Mouse (Mus musculus): ENCODE results near the gene Ap1s1. TPM values are rescaled to one million over a fixed set of nuclear protein-coding genes. Genes with fewer than 3 reads are reported as not detected.

Gene Ap1s1
- polyA plus RNA-seq, 1 experiment: not detected

- Histone ChIP-seq H3K27ac (ENCODE audit: insufficient read depth, low read depth, low read length) (peak overlapping the region; percentile 37; the same call in 1 of the 2 replicates), H3K4me3 (ENCODE audit: insufficient read depth, low read depth, low read length) (peak overlapping the region; percentile 71), H3K4me1 (ENCODE audit: control insufficient read depth, insufficient read depth, low read length) (peaks cover 41% of the 10 kb centered on the region)
- under 1% methylated on average over 78 of the region's 78 CpGs for WGBS
- TF ChIP-seq CTCF (IDR thresholded peaks at IDR 0.05; ENCODE audit: insufficient read depth, low read depth, low read length): no peak
- no peak for TF ChIP-seq POLR2A (IDR thresholded peaks at IDR 0.05; ENCODE audit: insufficient read depth, low read depth, low read length)
Measured at GRCm38 (mm10) chr5:137031076-137032032, 14.6 kb downstream of the Ap1s1 start.

GRCm38 (mm10) chr5:137030416-137030810 lies 15.5 kb downstream of the Ap1s1 start:
- 4% methylated on average over 22 of the region's 22 CpGs for WGBS
- Histone ChIP-seq H3K4me3 (ENCODE audit: insufficient read depth, low read depth, low read length) (peak overlapping the region; percentile 71), H3K27ac (ENCODE audit: insufficient read depth, low read depth, low read length) (peak overlapping the region; percentile 49; the same call in 1 of the 2 replicates), H3K4me1 (ENCODE audit: control insufficient read depth, insufficient read depth, low read length) (peaks cover 31% of the 10 kb centered on the region)
- TF ChIP-seq POLR2A (IDR thresholded peaks at IDR 0.05; ENCODE audit: insufficient read depth, low read depth, low read length): no peak
- no peak for TF ChIP-seq CTCF (IDR thresholded peaks at IDR 0.05; ENCODE audit: insufficient read depth, low read depth, low read length)

DNA sequence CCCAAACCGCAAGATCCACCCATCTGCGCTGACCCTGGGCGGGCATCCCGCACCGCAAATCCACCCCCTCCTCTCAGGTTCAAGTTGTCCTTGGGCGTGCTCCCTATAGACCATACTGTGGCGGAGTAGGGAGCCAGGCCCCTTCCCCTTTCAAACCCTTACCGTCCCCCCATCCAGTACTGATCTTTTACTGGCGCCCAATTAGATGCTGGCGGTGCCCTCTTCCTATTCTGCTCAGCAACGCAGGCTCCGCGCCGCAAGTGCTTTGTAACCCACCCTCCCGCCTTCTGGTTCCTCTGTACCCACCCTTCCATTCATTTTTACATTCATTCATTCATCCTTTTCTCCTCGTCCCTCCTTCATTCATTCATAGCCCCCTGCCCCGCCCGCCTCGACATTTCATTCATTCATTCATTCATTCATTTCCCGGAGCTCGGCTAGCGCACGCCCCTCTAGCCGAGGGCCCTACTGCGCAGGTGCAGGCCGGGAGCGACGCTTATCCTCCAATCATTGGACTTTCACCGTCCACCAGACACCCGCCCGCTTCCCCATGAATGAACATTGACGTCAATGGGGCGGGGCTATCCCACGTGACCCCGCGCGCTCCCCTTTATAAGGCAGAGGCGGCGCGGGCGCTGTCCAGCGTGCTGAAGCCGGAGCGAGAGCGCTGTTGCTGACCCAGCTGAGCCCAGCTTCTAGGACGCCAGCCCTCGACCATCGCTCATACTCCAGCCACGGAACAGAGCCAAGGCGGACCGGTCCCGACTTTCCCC lies 16.1 kb downstream of the Ap1s1 start:
- H3K4me1 ChIP-seq (ENCODE audit: control insufficient read depth, insufficient read depth, low read length): peaks cover 30% of the 10 kb centered on the region
- H3K4me3 ChIP-seq (ENCODE audit: insufficient read depth, low read depth, low read length): peak overlapping the region; percentile 71
- H3K27ac ChIP-seq (ENCODE audit: insufficient read depth, low read depth, low read length): peak overlapping the region; percentile 49; the same call in 1 of the 2 replicates
- under 1% methylated on average over 52 of the region's 52 CpGs for WGBS
- peak; percentile 97 for TF ChIP-seq POLR2A (IDR thresholded peaks at IDR 0.05; ENCODE audit: insufficient read depth, low read depth, low read length)
- no peak for TF ChIP-seq CTCF (IDR thresholded peaks at IDR 0.05; ENCODE audit: insufficient read depth, low read depth, low read length)

GRCm38 (mm10) chr5:137029273-137029585 lies 16.7 kb downstream of the Ap1s1 start:
- 2% methylated on average over 8 of the region's 8 CpGs for WGBS
- H3K4me3 ChIP-seq (ENCODE audit: insufficient read depth, low read depth, low read length): peak overlapping the region; percentile 71
- H3K27ac ChIP-seq (ENCODE audit: insufficient read depth, low read depth, low read length): 0 out of 2 replicates have a peak overlapping the region, but pooled peaks have one; percentile 12
- peaks cover 30% of the 10 kb centered on the region for H3K4me1 ChIP-seq (ENCODE audit: control insufficient read depth, insufficient read depth, low read length)
- TF ChIP-seq POLR2A (IDR thresholded peaks at IDR 0.05; ENCODE audit: insufficient read depth, low read depth, low read length) (no peak), CTCF (IDR thresholded peaks at IDR 0.05; ENCODE audit: insufficient read depth, low read depth, low read length) (no peak)

GRCm38 (mm10) chr5:137028561-137029272 lies 17.2 kb downstream of the Ap1s1 start:
- 2% methylated on average over 28 of the region's 29 CpGs for WGBS
- no peak overlapping the region for H3K27ac ChIP-seq (ENCODE audit: insufficient read depth, low read depth, low read length)
- H3K4me3 ChIP-seq (ENCODE audit: insufficient read depth, low read depth, low read length): peak overlapping the region; percentile 71
- H3K4me1 ChIP-seq (ENCODE audit: control insufficient read depth, insufficient read depth, low read length): peaks cover 30% of the 10 kb centered on the region
- TF ChIP-seq CTCF (IDR thresholded peaks at IDR 0.05; ENCODE audit: insufficient read depth, low read depth, low read length) (no peak), POLR2A (IDR thresholded peaks at IDR 0.05; ENCODE audit: insufficient read depth, low read depth, low read length) (no peak)

- H3K4me1 ChIP-seq (ENCODE audit: control insufficient read depth, insufficient read depth, low read length): peaks cover 15% of the 10 kb centered on the region
- 13% methylated on average over 4 of the region's 4 CpGs for WGBS
- no peak within 1 kb of the TSS for H3K27ac ChIP-seq (ENCODE audit: insufficient read depth, low read depth, low read length)
Measured at GRCm38 (mm10) chr5:137026092-137026491, 19.8 kb downstream of the Ap1s1 start, which contains the start of gene Vgf. Gene Vgf, plus strand, starts transcription at chr5:137026392.

DNA sequence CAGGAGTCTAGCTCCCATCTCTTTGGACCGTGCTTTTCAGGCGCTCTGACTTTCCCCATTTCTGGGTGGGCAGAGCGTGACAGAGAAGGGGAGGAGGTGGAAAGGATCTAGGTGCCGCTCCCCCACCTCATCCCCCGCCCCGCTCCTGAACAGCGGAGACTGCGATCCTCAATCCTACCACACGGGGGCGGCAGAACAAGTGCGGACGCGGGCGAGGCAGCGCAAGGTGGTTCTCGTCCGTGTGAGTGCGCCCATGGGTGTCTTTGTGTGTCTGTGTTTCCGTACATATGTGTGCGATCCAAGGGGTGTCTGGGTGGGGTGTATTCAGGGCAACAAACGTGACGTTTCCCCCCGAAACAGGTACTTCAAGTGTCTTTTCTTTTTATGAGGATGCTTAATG lies 20.8 kb downstream of the Ap1s1 start:
- Histone ChIP-seq H3K4me1 (ENCODE audit: control insufficient read depth, insufficient read depth, low read length) (peaks cover 12% of the 10 kb centered on the region), H3K4me3 (ENCODE audit: insufficient read depth, low read depth, low read length) (peak overlapping the region; percentile 12), H3K27ac (ENCODE audit: insufficient read depth, low read depth, low read length) (no peak overlapping the region)
- TF ChIP-seq CTCF (IDR thresholded peaks at IDR 0.05; ENCODE audit: insufficient read depth, low read depth, low read length) (peak; percentile 91), POLR2A (IDR thresholded peaks at IDR 0.05; ENCODE audit: insufficient read depth, low read depth, low read length) (no peak)
- WGBS: under 1% methylated on average over 23 of the region's 23 CpGs

More at GRCm38 (mm10) chr5:137026092-137026491, 19.8 kb downstream of the Ap1s1 start, which contains the start of gene Vgf:
- peak within 1 kb of the TSS; percentile 12 for H3K4me3 ChIP-seq (ENCODE audit: insufficient read depth, low read depth, low read length)
- no peak for TF ChIP-seq CTCF (IDR thresholded peaks at IDR 0.05; ENCODE audit: insufficient read depth, low read depth, low read length)
- TF ChIP-seq POLR2A (IDR thresholded peaks at IDR 0.05; ENCODE audit: insufficient read depth, low read depth, low read length): no peak

GRCm38 (mm10) chr5:137024318-137024717 lies 21.6 kb downstream of the Ap1s1 start:
- H3K4me1 ChIP-seq (ENCODE audit: control insufficient read depth, insufficient read depth, low read length): peaks cover 9% of the 10 kb centered on the region
- TF ChIP-seq POLR2A (IDR thresholded peaks at IDR 0.05; ENCODE audit: insufficient read depth, low read depth, low read length): no peak
- TF ChIP-seq CTCF (IDR thresholded peaks at IDR 0.05; ENCODE audit: insufficient read depth, low read depth, low read length): no peak
- H3K27ac ChIP-seq (ENCODE audit: insufficient read depth, low read depth, low read length): no peak overlapping the region
- WGBS: 42% methylated on average over 3 of the region's 3 CpGs
- H3K4me3 ChIP-seq (ENCODE audit: insufficient read depth, low read depth, low read length): no peak overlapping the region

Data from olfactory bulb, adult 2 months (tissue).